Mouse (Mus musculus) heart, postnatal 0 days (tissue): ENCODE measurements around the gene Fkbp14. TPM values are rescaled to one million over a fixed set of nuclear protein-coding genes. Genes with fewer than 3 reads are reported as not detected.
A peak's percentile ranks its signal among the peaks of the same experiment; 100 is the strongest.

Experiments used
- ATAC-seq: fragments of 200-750 bp; cut with Nextera tagmentation; 2 replicates; pipeline ENCODE4 v1.8.0; 2017; ENCODE audit warnings: low read depth, moderate number of reproducible peaks, moderate library complexity; ENCODE audit not compliant: insufficient read depth
- DNase-seq: peaks from one replicate; pipeline ENCODE4 v3.0.0-alpha.2; 2016; ENCODE audit warnings: low spot score
- H3K27ac ChIP-seq: fragments of 300-500 bp; sonication (generic); 2 replicates; pipeline ENCODE4 v1.5.1; 2014; ENCODE audit warnings: low read depth, mild to moderate bottlenecking
- H3K27me3 ChIP-seq: fragments of 300-500 bp; sonication (generic); 2 replicates; pipeline ENCODE4 v1.6.1; 2014; ENCODE audit warnings: low read length, mixed read lengths; ENCODE audit not compliant: control insufficient read depth, insufficient read depth
- H3K36me3 ChIP-seq: fragments of 300-500 bp; sonication (generic); replicated peaks from 2 replicates; pipeline ENCODE4 v1.6.1; 2014; ENCODE audit warnings: low read length, mixed read lengths; ENCODE audit not compliant: control insufficient read depth, insufficient read depth
- H3K4me1 ChIP-seq: fragments of 300-500 bp; sonication (generic); 2 replicates; pipeline ENCODE4 v1.6.1; 2014; ENCODE audit warnings: antibody characterized with exemption; ENCODE audit not compliant: control insufficient read depth, insufficient read depth
- H3K4me2 ChIP-seq: fragments of 300-500 bp; sonication (generic); 2 replicates; pipeline ENCODE4 v1.6.1; 2014; ENCODE audit warnings: low read depth, mild to moderate bottlenecking, low read length, moderate library complexity
- H3K4me3 ChIP-seq: fragments of 300-500 bp; sonication (generic); 2 replicates; pipeline ENCODE4 v1.5.1; 2014; ENCODE audit warnings: low read depth, low read length
- H3K9ac ChIP-seq: fragments of 300-500 bp; sonication (generic); replicated peaks from 2 replicates; pipeline ENCODE4 v1.6.1; 2014; ENCODE audit warnings: low read depth, low read length, mixed read lengths
- H3K9me3 ChIP-seq: fragments of 300-500 bp; sonication (generic); replicated peaks from 2 replicates; pipeline ENCODE4 v1.6.1; 2016; ENCODE audit warnings: low read length; ENCODE audit not compliant: control insufficient read depth
- CTCF ChIP-seq: IDR thresholded peaks from 2 replicates; pipeline ENCODE4 v1.5.1; 2016; ENCODE audit warnings: antibody characterized with exemption, control low read depth, low read depth
- EP300 ChIP-seq: IDR thresholded peaks from 2 replicates; pipeline ENCODE4 v1.6.1; 2016; ENCODE audit warnings: antibody characterized with exemption, low read depth
- WGBS: fragments of 180-500 bp; shearing (Covaris S2); extraction: QIAGEN DNeasy Blood & Tissue Kit; methylation state at CpG from one replicate; pipeline ENCODE4 v1.1.7; 2014; 5-methylcytosine and 5-hydroxymethylcytosine counted together
- polyA plus RNA-seq: library from polyadenylated mRNA; unstranded; fragments of >200 nt; fragmentation: Nextera tagmentation; extraction: Ambion mirVana; gene quantifications from 2 replicates; pipeline ENCODE4 v1.2.1, GENCODE M21; 2015
- total RNA-seq: library from RNA; depleted of rRNA; stranded (reverse); fragments of >200 nt; gene quantifications from 2 replicates; pipeline ENCODE4 v1.2.3, GENCODE M21; 2014; ENCODE audit warnings: low replicate concordance; rRNA removed

The Fkbp14 gene
- total and polyA plus RNA-seq, 2 experiments from 2014 or later = 11.8 to 16.4 TPM

GRCm38 (mm10) chr6:54535485-54535884, 61.6 kb downstream of the Fkbp14 start:
- Histone ChIP-seq H3K36me3 (no peaks in the 10 kb centered on the region), H3K4me2 (no peak overlapping the region), H3K9me3 (no peaks in the 10 kb centered on the region), H3K9ac (no peak overlapping the region), H3K27me3 (no peaks in the 10 kb centered on the region), H3K4me1 (peaks cover 19% of the 10 kb centered on the region), H3K4me3 (no peak overlapping the region), H3K27ac (no peak overlapping the region)
- DNase-seq (no peak), ATAC-seq (no peak)
- TF ChIP-seq EP300 (no peak), CTCF (no peak)
- WGBS = 67% methylated on average over 4 of the region's 4 CpGs

- no peak for TF ChIP-seq EP300
- TF ChIP-seq CTCF = no peak
- no peak overlapping the region for H3K4me3 ChIP-seq
- WGBS = 28% methylated on average over 8 of the region's 8 CpGs
- H3K9me3 ChIP-seq = no peaks in the 10 kb centered on the region
- peak; percentile 65 for ATAC-seq
- peak; percentile 55 for DNase-seq
- no peaks in the 10 kb centered on the region for H3K27me3 ChIP-seq
- no peak overlapping the region for H3K27ac ChIP-seq
- 0 out of 2 replicates have a peak, but pooled peaks cover 22% of the 10 kb centered on the region for H3K4me1 ChIP-seq
- H3K36me3 ChIP-seq = no peaks in the 10 kb centered on the region
- H3K4me2 ChIP-seq = no peak overlapping the region
- H3K9ac ChIP-seq = no peak overlapping the region
These were observed 66.0 kb downstream of the Fkbp14 start for GRCm38 (mm10) chr6:54531048-54531481.

GRCm38 (mm10) chr6:54530182-54530581, 66.9 kb downstream of the Fkbp14 start:
- ATAC-seq = no peak
- H3K27me3 ChIP-seq = no peaks in the 10 kb centered on the region
- H3K27ac ChIP-seq = no peak overlapping the region
- no peak for TF ChIP-seq EP300
- no peak for TF ChIP-seq CTCF
- H3K9me3 ChIP-seq = no peaks in the 10 kb centered on the region
- no peak overlapping the region for H3K9ac ChIP-seq
- H3K4me2 ChIP-seq = no peak overlapping the region
- no peaks in the 10 kb centered on the region for H3K36me3 ChIP-seq
- 0 out of 2 replicates have a peak, but pooled peaks cover 18% of the 10 kb centered on the region for H3K4me1 ChIP-seq
- H3K4me3 ChIP-seq = no peak overlapping the region
- no peak for DNase-seq
- 88% methylated on average over 2 of the region's 2 CpGs for WGBS

GRCm38 (mm10) chr6:54528666-54529065, 68.4 kb downstream of the Fkbp14 start:
- no peak overlapping the region for H3K4me3 ChIP-seq
- DNase-seq = no peak
- no peak overlapping the region for H3K4me2 ChIP-seq
- H3K4me1 ChIP-seq = 0 out of 2 replicates have a peak, but pooled peaks cover 18% of the 10 kb centered on the region
- WGBS = 66% methylated on average over 8 of the region's 8 CpGs
- H3K9ac ChIP-seq = no peak overlapping the region
- no peak for ATAC-seq
- TF ChIP-seq CTCF = no peak
- TF ChIP-seq EP300 = no peak
- no peaks in the 10 kb centered on the region for H3K36me3 ChIP-seq
- no peaks in the 10 kb centered on the region for H3K27me3 ChIP-seq
- no peak overlapping the region for H3K27ac ChIP-seq
- H3K9me3 ChIP-seq = no peaks in the 10 kb centered on the region

Other genes with a start within 250 kb of the Fkbp14 start
- 5.3 and 5.8 TPM in 2 replicates for gene Wipf3, start 167.7 kb downstream of the Fkbp14 start, total RNA-seq
- 2.3 and 2.5 TPM in 2 replicates for gene Wipf3, start 167.7 kb downstream of the Fkbp14 start, polyA plus RNA-seq
- 8.9 and 14.5 TPM in 2 replicates for gene Scrn1, start 30.8 kb downstream of the Fkbp14 start, total RNA-seq
- gene Scrn1, start 30.8 kb downstream of the Fkbp14 start, polyA plus RNA-seq = 7.4 and 8.3 TPM in 2 replicates
- 6.3 and 10.0 TPM in 2 replicates for gene Plekha8, start 2.2 kb downstream of the Fkbp14 start, total RNA-seq
- 5.2 and 5.3 TPM in 2 replicates for gene Plekha8, start 2.2 kb downstream of the Fkbp14 start, polyA plus RNA-seq
- 5.6 and 15.0 TPM in 2 replicates for gene Mturn, start 84.3 kb upstream of the Fkbp14 start, total RNA-seq
- 3.2 and 4.2 TPM in 2 replicates for gene Mturn, start 84.3 kb upstream of the Fkbp14 start, polyA plus RNA-seq
- gene Znrf2, start 219.6 kb upstream of the Fkbp14 start, total RNA-seq = 7.1 and 31.3 TPM in 2 replicates
- gene Znrf2, start 219.6 kb upstream of the Fkbp14 start, polyA plus RNA-seq = 3.7 and 4.3 TPM in 2 replicates